Mouse (Mus musculus) kidney, postnatal 4 days (tissue): ENCODE results near the gene Srp68.

ENCODE experiments used
- DNase-seq, 2 experiments: peaks; one replicate each; pipeline ENCODE4 v3.0.0; 2021; ENCODE audit warnings: mixed read lengths in 2 of 2

The Srp68 gene

DNA sequence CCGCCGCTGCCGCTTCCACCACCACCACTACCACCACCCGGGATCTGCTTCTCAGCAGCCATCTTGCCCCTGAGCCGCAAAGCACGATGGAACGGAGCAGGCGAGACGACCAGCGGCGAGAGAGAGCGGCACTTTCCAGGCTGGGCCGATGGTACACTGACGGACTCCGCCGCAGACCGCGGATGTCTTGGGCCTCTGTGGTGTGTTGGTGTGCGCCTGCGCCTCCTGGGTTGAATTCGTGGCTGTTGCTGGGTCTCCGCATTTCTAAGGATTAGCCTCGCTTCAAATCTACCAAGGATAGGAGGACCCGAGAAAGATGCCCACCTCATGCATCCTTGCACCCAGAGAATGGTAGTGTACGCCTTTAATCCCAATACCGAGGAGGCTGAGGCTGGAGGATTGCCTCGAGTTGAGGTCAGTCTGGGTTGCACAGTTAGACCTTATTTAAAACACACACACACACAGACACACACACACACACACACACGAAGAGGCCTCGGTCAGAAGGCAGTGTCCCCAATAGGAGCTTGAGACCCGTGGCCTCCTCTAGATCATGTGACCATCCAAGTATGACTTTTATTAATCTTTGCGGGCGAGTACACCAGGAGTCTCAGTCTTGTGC, at the start of gene Srp68:
TSS of gene Srp68 (minus strand) at position 173 of the 622 bp plus-strand sequence.
- peak; percentile 96 to 97 for DNase-seq

DNA sequence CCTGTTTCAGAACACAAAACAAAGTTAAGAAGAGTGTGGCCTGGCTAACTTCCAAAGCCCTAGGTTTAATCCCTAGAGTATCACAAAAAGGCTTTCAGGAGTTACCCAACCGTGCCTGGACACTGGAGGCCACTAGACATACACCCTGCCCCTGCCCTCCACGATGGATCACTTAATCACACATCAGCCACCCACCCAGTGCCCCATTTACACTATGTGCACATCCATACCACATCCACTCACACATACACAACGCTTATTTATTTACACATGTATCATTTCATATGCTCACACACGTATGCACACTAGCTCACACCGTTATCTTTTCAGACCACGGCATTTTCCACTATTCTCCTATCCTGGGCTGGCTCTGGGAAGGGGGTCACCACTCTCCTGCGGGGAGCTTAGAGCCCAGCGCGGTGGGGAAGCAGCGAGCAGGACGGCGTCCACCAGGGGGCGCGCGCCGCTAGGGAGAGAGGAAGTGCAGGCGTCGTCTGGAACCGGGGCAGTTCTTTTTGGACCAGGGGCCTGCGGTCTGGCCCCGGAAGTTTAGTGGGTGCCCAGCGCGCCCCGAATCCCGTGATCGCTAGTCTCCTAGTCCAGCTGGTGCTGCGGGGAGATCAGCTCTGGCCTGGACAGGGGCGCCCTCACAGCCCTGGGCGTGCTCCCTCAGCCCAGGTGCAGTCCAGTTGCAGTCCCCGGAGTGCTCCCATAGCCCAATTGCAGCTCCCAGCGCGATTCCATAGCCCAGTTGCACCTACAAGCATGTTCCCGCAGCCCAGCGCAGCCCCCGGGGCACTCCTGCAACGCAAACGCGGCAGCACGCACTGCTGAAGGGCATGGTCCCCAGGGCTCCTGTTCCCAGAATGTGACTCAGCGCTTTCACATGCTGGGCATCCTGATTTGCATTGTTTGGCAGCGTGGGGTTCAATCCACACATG, 45.0 kb upstream of the Srp68 start:
- DNase-seq = peak; percentile 94 to 95

DNA sequence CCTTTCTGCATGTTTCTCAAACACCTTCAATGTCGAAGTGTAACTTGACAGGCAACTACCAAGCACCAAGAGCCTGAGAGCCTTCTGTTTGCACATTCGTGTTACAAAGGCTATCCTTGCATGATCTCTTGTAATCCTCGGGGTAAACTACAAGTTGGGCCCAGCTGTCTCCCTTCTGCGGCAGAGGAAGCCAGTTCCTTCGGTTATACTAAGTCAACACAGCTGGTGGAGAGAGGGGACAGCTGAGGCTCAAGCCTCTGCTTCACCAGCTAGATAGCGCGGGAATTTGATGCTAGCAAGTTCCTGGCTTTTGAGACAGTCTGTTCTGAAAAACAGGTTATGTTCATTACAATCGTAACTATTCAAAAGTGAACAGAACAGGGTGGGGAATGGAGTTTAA, 38.3 kb upstream of the Srp68 start:
- DNase-seq = no peak

GRCm38 (mm10) chr11:116311169-116311568, 37.2 kb upstream of the Srp68 start:
- DNase-seq = peak in 1 of 2 experiments; percentile 50

DNA sequence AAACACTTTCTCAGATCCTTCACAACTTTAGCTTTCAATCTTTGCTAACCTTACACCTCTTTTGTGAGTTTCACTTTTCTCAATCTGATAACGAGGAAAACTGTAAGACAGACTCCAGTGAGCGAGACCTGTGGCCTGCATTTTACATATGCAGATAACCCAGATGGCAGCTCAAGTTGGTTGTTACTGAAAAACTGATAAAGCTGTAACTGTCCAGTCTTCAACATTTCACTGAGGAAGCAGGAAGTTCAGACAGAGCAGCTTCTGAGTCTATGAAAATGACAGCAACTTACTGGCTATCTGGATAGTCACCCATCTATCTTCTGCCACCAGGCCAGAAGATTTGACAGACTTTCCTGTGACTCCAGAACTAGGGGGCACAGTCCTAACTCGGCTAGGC, 35.6 kb upstream of the Srp68 start:
- no peak for DNase-seq

DNA sequence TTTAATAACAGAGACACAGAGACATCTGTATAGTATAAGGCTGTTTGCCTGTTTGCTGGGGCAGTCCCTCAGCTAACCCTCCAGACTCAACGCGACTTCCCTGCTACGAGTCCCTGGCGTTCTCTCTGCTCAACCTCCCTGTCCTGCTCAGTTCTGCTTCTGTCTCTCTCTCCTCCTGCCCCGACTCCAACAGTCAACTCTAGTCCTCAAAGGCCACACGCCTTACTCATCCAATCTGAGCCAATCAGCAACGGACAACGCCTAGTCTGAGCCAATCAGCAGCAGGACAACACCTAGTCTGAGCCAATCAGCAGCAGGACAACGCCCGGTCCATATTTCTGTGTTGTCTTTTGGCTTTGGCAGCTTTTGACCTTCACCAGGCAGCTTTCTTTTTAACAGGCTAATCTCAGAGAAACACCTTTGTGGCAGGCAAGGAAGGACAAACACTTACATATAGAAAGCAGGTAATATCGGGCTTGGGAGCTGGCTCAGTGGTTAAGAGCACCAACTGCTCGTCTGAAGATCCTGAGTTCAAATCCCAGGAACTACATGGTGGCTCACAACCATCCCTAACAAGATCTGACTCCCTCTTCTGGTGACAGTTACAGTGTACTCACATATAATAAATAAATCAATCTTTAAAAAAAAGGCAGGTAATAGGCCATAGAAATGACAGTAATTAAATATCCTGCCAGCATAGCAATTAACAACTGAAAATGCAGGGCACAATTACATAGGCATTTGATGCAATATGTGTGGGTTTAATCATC, 33.9 kb upstream of the Srp68 start:
- DNase-seq = no peak

DNA sequence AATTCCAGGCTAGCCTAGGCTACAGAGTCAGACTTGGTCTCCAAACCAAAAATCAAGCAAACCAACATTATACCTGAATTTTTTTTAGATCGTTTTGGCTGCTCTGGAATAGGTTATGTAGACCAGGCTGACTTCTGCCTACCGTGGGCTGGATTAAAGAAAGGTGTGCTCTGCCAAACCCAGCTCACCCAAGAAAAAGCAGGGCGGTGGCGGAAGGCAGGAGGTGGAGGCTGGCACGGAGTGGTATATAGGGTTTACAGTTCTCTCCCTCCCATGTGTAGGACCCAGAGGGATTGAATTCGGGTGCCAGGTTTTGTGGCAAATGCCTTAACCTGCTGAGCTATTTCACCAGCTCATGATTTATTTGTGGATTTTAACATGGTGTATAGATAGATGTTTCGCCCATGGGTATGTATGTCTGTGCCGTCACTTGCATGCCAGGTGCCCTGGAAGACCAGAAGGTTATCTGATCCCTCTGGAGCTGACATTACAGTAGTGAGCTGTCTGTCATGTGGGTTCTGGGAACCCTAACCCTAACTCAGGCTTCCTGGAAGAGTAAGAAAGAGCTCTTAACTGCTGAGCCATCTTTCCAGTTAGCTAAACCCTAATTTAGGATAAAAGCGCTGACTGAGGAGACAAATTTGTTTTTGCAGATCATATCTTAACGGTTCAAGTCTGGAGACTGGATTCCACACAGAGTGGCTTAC, 33.2 kb upstream of the Srp68 start, which contains the start of gene Exoc7:
TSS of gene Exoc7 (minus strand) at position 215 of the 707 bp plus-strand sequence.
- no peak for DNase-seq

DNA sequence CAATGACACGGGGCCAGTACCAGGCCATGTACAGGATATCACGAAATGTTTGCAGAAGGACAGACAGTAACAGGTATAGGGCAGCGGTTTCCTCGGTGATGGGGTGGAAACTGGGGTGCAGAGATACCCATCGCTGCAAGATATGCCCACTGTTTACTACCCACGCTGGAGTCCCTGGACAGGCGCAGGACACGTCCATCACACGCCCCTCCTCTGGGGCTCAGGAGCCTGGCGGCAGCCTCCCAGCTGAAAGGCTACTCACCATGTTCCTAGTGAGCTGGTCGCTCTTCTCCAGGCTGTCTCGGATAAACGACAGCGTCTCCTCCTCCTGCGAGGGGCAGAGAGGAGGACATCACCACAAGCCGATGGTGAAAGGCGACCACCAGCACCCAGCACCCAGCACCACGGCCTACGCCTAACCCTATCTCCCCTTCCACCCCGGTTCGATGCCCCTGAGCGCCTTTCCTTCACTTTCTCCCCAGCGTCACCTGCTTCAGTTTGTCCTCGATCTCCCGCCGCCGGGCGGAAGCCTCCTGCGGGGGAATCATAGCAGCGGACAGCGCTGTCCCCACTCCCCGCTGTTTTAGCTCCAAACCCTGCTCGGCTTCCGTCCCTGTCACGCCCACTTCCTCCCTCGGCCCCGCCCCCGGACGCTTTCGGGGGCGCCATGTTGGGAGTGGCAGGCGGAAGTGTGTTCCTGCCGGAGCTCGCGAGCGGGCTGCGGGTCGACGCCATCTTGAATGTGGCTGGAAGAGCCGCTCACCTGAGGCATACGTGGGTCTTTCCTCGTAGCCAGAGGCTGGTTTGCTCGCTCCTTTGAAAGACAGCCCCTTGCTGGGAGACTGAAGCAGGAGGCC, 32.3 kb upstream of the Srp68 start:
- DNase-seq = peak; percentile 97 to 98

DNA sequence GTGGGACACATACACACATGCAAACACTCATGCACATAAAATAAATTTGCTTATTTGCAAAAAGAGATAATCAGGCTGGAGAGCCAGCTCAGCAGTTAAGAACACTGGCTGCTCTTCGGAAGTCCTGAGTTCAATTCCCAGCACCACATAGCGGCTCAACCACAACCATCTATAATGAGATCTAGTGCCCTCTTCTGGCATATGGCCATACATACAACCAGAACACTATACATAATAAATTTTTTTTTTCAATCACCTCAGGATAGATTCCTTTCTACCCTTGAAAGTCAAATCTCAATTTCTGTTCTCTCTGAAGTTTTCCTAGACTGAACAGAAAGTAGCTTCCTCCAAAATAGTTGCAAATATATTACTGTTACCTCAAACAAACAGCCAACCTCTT, 31.4 kb upstream of the Srp68 start:
- no peak for DNase-seq

GRCm38 (mm10) chr11:116298621-116299020, 24.6 kb upstream of the Srp68 start:
- DNase-seq = no peak

DNA sequence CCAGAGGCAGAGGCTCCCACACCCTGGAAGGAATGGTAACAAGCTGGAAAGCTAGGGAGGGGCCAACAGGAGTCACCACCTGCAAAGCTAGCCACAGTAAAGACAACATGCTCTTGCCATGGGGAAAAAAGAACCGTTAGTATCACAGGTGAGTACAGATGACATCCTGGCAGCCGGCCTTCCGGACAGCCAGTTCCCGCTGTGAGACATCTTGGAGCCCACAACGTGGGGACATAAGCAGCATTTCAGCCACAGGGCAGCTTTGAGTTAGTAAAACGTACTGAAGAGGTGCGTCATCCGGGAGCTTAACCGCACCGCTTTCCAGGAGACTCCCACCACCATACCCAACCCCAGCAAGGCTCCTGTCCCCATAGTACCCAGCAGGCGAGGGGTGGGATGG, 24.2 kb upstream of the Srp68 start:
- no peak for DNase-seq

- DNase-seq = no peak
These were observed 23.0 kb upstream of the Srp68 start for GRCm38 (mm10) chr11:116297017-116297416.

DNA sequence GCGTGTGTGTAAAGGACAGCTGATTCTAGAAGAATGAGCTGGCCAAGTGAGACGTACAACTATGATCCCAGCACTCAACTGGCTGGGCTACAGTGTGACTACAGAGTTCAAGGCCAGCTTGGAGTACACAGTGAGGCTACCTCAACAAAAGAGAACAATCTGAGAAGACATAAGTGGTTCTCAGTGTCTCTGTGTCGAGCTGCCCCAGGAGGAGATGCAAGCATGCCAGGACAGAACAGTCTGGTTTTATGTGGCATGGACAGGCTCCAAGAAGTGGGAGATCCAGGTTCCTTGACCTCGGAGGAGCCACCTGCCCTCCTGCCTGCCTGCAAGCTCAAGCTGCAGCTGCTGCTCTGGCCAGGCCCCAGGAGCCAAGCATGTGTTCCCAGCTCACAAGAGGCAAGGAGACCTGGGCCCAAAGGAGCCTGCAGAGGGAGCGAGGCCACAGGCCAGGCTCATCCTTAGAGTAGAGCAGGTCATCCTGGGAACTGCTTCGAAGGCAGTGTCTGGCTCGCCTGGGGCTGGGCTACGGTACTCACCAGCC, 22.2 kb upstream of the Srp68 start:
- DNase-seq = no peak

GRCm38 (mm10) chr11:116294319-116294718, 20.3 kb upstream of the Srp68 start:
- DNase-seq = peak; percentile 74 to 82

- DNase-seq = no peak
These were observed 19.6 kb upstream of the Srp68 start for GRCm38 (mm10) chr11:116293538-116294137.

DNA sequence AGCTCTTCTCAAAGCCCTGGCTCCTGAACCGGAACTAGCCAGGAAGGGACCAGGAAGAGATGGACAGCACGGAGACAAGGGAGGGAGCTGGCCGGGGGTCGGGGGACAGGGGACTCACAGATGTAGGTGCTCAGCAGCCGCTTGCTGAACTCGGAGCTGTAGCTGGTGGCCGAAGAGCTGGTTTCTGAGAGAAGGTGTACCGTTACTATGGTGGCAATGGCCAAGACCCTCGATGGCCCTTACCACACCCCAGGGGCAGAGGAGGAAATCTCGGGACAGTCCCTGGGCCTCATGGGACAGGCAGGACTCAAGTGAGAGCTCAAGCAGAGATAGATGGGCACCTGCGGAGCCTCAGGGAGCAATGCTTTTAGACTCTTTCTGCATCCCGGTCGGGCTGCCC, 18.4 kb upstream of the Srp68 start:
- DNase-seq = no peak

GRCm38 (mm10) chr11:116290556-116290955, 16.5 kb upstream of the Srp68 start:
- no peak for DNase-seq

GRCm38 (mm10) chr11:116287351-116287750, 13.3 kb upstream of the Srp68 start:
- no peak for DNase-seq

DNA sequence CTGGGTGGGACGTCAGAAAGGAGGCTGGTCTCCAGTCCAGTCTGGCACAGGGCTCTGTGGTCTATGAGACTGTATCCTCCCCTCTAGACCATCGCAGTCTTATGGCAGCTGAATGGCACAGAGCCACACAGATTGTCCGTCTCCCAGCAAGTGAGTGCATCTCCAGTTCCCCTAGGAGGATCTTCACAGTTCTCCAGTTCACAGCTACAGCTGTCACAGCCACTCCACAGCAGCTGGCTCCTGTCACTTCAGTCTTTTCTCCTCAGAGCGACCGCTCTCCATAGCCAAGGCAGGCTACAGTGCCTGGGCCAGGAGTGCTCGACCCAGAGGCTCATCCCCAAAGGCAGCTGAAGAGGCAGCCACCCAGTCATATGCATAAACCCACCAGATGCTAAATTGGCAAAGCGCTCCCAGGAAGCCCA, 11.8 kb upstream of the Srp68 start:
- DNase-seq = peak; percentile 67 to 75

DNA sequence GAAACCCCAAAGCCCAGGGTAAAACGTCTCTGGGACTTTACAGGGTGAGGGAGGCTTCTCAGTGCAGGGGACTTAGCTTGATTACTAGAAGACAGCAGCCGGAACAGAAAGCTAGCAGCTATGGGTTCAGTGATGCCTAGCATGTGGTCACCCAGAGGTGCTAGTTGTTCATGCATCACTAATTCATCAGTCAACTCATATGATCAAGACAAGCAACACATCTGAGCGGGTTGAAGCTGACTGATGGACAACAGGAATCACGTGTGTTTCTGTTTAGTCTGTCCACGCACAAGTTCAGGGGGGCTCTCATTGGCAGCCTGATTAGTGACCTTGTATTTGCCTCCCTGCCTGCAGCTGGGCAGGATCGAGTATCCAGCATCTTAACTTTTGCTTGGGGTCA, 10.0 kb upstream of the Srp68 start:
- DNase-seq = no peak
